Comparison of ENCODE assay signal across 19 mouse cellular contexts in genomic region chr10:78218576-78218975, GRCm38 (mm10). TPM values are rescaled to one million over a fixed set of nuclear protein-coding genes. Genes with fewer than 3 reads are reported as not detected.
DNase-seq lines count a peak whose midpoint lies in the region; TF ChIP-seq lines count a peak whose summit lies in the region.
"Had no signal": no experiment of that assay in that cellular context is flagged by ENCODE, and none has a peak within 500 bp of the region (broad histone marks: within the 10 kb centered on the region; RNA-seq: fewer than 3 reads in every experiment).

No protein-coding gene starts in this region.

- DNase-seq in layer of hippocampus, adult 2 months (ENCODE audit: low spot score in 2 of 2): peak in 1 of 2 experiments; percentile 23
- no peak for DNase-seq in layer of hippocampus, adult 18-20 months (ENCODE audit: low spot score in 2 of 2)
- peak; percentile 36 for DNase-seq in right cerebral cortex, adult 18-20 months
- no peak for DNase-seq in right cerebral cortex, postnatal 4 days
- no peak for DNase-seq in heart, adult 18-20 months
- DNase-seq in kidney, postnatal 14 days: no peak
- DNase-seq: adrenal gland, adult 2 months; adrenal gland, postnatal 25 days; cerebellum, adult 2 months; cerebellum, postnatal 10 days; gastrocnemius, postnatal 14 days; heart, postnatal 36 days had no signal

- H3K4me3 ChIP-seq in layer of hippocampus, adult 2 months: no peak overlapping the region
- H3K4me3 ChIP-seq in embryonic fibroblast, embryonic 13.5 days (ENCODE audit: insufficient read depth, low read length): no peak overlapping the region
- H3K4me3 ChIP-seq: embryonic facial prominence, embryonic 10.5 days; erythroblast, embryonic 14.5 days; forebrain, embryonic 10.5 days; forebrain, embryonic 15.5 days; heart, embryonic 13.5 days; hindbrain, embryonic 15.5 days had no signal

- H3K4me1 ChIP-seq in embryonic fibroblast, embryonic 13.5 days (ENCODE audit: control insufficient read depth, insufficient read depth, low read length): peaks cover 4% of the 10 kb centered on the region
- H3K4me1 ChIP-seq: embryonic facial prominence, embryonic 10.5 days; forebrain, embryonic 10.5 days; forebrain, embryonic 15.5 days; hindbrain, embryonic 15.5 days had no signal

- TF ChIP-seq CTCF in layer of hippocampus, adult 2 months (conservative IDR thresholded peaks at IDR 0.05): no peak
- TF ChIP-seq CTCF in embryonic fibroblast, embryonic 13.5 days (IDR thresholded peaks at IDR 0.05; ENCODE audit: borderline replicate concordance, insufficient read depth, low read length): no peak

- no peak for TF ChIP-seq POLR2A in embryonic fibroblast, embryonic 13.5 days (IDR thresholded peaks at IDR 0.05; ENCODE audit: low read depth, low read length)

- H3K27ac ChIP-seq in layer of hippocampus, adult 2 months: peak overlapping the region; percentile 76; the same call in 1 of the 2 replicates
- H3K27ac ChIP-seq in embryonic fibroblast, embryonic 13.5 days (ENCODE audit: insufficient read depth, low read length): peak overlapping the region; percentile 38
- H3K27ac ChIP-seq: embryonic facial prominence, embryonic 10.5 days; forebrain, embryonic 10.5 days; forebrain, embryonic 15.5 days; heart, embryonic 13.5 days; hindbrain, embryonic 15.5 days had no signal

RNA-seq across cellular contexts. Expression of gene Trappc10, which starts 25.9 kb away (rescaled TPM):
- 10 to 100 TPM; 83.4 to 84.1 TPM for total RNA-seq in layer of hippocampus, adult 2 months (2021)
- 10 to 100 TPM; 81.2 to 86.4 TPM for total RNA-seq in layer of hippocampus, adult 18-20 months (2021)
- polyA plus RNA-seq in embryonic fibroblast, embryonic 13.5 days (2011; ENCODE audit: insufficient read length, low read depth, missing spikeins): 28.8 and 31.0 TPM in 2 replicates
- total RNA-seq in heart, adult 18-20 months (2021): 10 to 100 TPM; 51.1 to 54.8 TPM

RNA-seq across cellular contexts. Expression of gene Pwp2, which starts 33.6 kb away (rescaled TPM):
- total RNA-seq in layer of hippocampus, adult 2 months (2021): 10 to 100 TPM; 19.7 to 19.9 TPM
- total RNA-seq in layer of hippocampus, adult 18-20 months (2021): 10 to 100 TPM; 19.7 to 20.5 TPM
- 9.1 and 10.8 TPM in 2 replicates for polyA plus RNA-seq in embryonic fibroblast, embryonic 13.5 days (2011; ENCODE audit: insufficient read length, low read depth, missing spikeins)
- 10 to 100 TPM; 11.2 to 11.6 TPM for total RNA-seq in heart, adult 18-20 months (2021)

RNA-seq across cellular contexts. Expression of gene D10Jhu81e, which starts 49.0 kb away (rescaled TPM):
- total RNA-seq in layer of hippocampus, adult 2 months (2021): 100 to 1,000 TPM; 124 to 134 TPM
- total RNA-seq in layer of hippocampus, adult 18-20 months (2021): 100 to 1,000 TPM; 129 to 132 TPM
- 26.5 and 28.8 TPM in 2 replicates for polyA plus RNA-seq in embryonic fibroblast, embryonic 13.5 days (2011; ENCODE audit: insufficient read length, low read depth, missing spikeins)
- total RNA-seq in heart, adult 18-20 months (2021): 100 to 1,000 TPM; 684 to 739 TPM

Comparison
In these comparisons a context has a peak if more than half of its experiments do, and no peak if none do; other contexts are left out.
1. RNA of gene D10Jhu81e, which starts 49.0 kb away (total RNA-seq): 684 to 739 TPM in heart, adult 18-20 months; 124 to 134 TPM in layer of hippocampus, adult 2 months and 129 to 132 TPM in layer of hippocampus, adult 18-20 months; every median in the first group is over 4 times any median in the second.